Mouse (Mus musculus): ENCODE measurements around the gene Pak6.

The Pak6 gene

GRCm38 (mm10) chr2:118665616-118666015 lies 2.5 kb downstream of the Pak6 start:
- DNase-seq (ENCODE audit: low spot score), result no peak

GRCm38 (mm10) chr2:118667181-118667580 lies 4.1 kb downstream of the Pak6 start:
- no peak for DNase-seq (ENCODE audit: low spot score)

GRCm38 (mm10) chr2:118669245-118669644 lies 6.1 kb downstream of the Pak6 start:
- DNase-seq (ENCODE audit: low spot score), result no peak

- DNase-seq (ENCODE audit: low spot score), result no peak
Measured at GRCm38 (mm10) chr2:118669785-118670184, 6.7 kb downstream of the Pak6 start.

GRCm38 (mm10) chr2:118671728-118672127 lies 8.6 kb downstream of the Pak6 start:
- no peak for DNase-seq (ENCODE audit: low spot score)

GRCm38 (mm10) chr2:118673686-118674465 lies 10.8 kb downstream of the Pak6 start:
- no peak for DNase-seq (ENCODE audit: low spot score)

- no peak for DNase-seq (ENCODE audit: low spot score)
Measured at GRCm38 (mm10) chr2:118674500-118674899, 11.4 kb downstream of the Pak6 start.

- peak; percentile 26 for DNase-seq (ENCODE audit: low spot score)
Measured at GRCm38 (mm10) chr2:118676839-118677741, 14.0 kb downstream of the Pak6 start.

- DNase-seq (ENCODE audit: low spot score), result no peak
Measured at GRCm38 (mm10) chr2:118677817-118678216, 14.7 kb downstream of the Pak6 start.

GRCm38 (mm10) chr2:118679577-118679976 lies 16.5 kb downstream of the Pak6 start:
- DNase-seq (ENCODE audit: low spot score), result no peak

GRCm38 (mm10) chr2:118680926-118681325 lies 17.8 kb downstream of the Pak6 start:
- DNase-seq (ENCODE audit: low spot score), result no peak

- no peak for DNase-seq (ENCODE audit: low spot score)
Measured at GRCm38 (mm10) chr2:118682544-118683260, 19.6 kb downstream of the Pak6 start.

- no peak for DNase-seq (ENCODE audit: low spot score)
Measured at GRCm38 (mm10) chr2:118685088-118685487, 22.0 kb downstream of the Pak6 start.

GRCm38 (mm10) chr2:118686693-118687092 lies 23.6 kb downstream of the Pak6 start:
- no peak for DNase-seq (ENCODE audit: low spot score)

GRCm38 (mm10) chr2:118687791-118688190 lies 24.7 kb downstream of the Pak6 start:
- DNase-seq (ENCODE audit: low spot score), result no peak

GRCm38 (mm10) chr2:118689875-118690274 lies 26.8 kb downstream of the Pak6 start:
- no peak for DNase-seq (ENCODE audit: low spot score)

GRCm38 (mm10) chr2:118693370-118693966 lies 30.4 kb downstream of the Pak6 start:
- DNase-seq (ENCODE audit: low spot score), result no peak

- peak; percentile 62 for DNase-seq (ENCODE audit: low spot score)
Measured at GRCm38 (mm10) chr2:118695677-118696232, 32.7 kb downstream of the Pak6 start.

- no peak for DNase-seq (ENCODE audit: low spot score)
Measured at GRCm38 (mm10) chr2:118696451-118697308, 33.6 kb downstream of the Pak6 start.

- no peak for DNase-seq (ENCODE audit: low spot score)
Measured at GRCm38 (mm10) chr2:118697311-118697877, 34.3 kb downstream of the Pak6 start.

All from T-cell, adult 2 months (primary cell).